Mouse (Mus musculus) liver, adult 2 months (tissue): ENCODE data around the gene Prg3. TPM values are rescaled to one million over a fixed set of nuclear protein-coding genes. Genes with fewer than 3 reads are reported as not detected.

ENCODE experiments used
- DNase-seq: peaks from one replicate; pipeline ENCODE4 v3.0.0-alpha.2; 2011; ENCODE audit warnings: low read depth, low spot score; ENCODE audit errors: extremely low read depth
- H3K27ac ChIP-seq: fragments of 200-500 bp; replicated peaks from 2 replicates; pipeline ENCODE4 v1.5.1; 2012; ENCODE audit warnings: low read depth, mild to moderate bottlenecking, control low read depth, inconsistent platforms, low read length; ENCODE audit not compliant: insufficient read depth
- H3K27me3 ChIP-seq: fragments of 200-500 bp; 2 replicates; pipeline ENCODE4 v1.6.1; 2012; ENCODE audit warnings: mild to moderate bottlenecking, moderate library complexity, low read length, inconsistent platforms; ENCODE audit not compliant: control insufficient read depth, insufficient read depth
- H3K36me3 ChIP-seq: fragments of 200-500 bp; 2 replicates; pipeline ENCODE4 v1.6.1; 2012; ENCODE audit warnings: low read length, inconsistent platforms; ENCODE audit not compliant: control insufficient read depth, insufficient read depth
- H3K4me1 ChIP-seq: fragments of 200-500 bp; 2 replicates; pipeline ENCODE4 v1.6.1; 2011; ENCODE audit warnings: low read length; ENCODE audit not compliant: control insufficient read depth, insufficient read depth
- H3K4me3 ChIP-seq: fragments of 200-500 bp; 2 replicates; pipeline ENCODE4 v1.5.1; 2011; ENCODE audit warnings: low read depth, mild to moderate bottlenecking, control low read depth, low read length, moderate library complexity; ENCODE audit not compliant: insufficient read depth
- H3K79me2 ChIP-seq: fragments of 200-500 bp; 2 replicates; pipeline ENCODE4 v1.6.1; 2012; ENCODE audit warnings: inconsistent platforms, mild to moderate bottlenecking, low read length, moderate library complexity; ENCODE audit not compliant: control insufficient read depth, insufficient read depth
- H3K9ac ChIP-seq: fragments of 200-500 bp; 2 replicates; pipeline ENCODE4 v1.6.1; 2012; ENCODE audit warnings: low read depth, mild to moderate bottlenecking, control low read depth, inconsistent platforms, low read length
- CTCF ChIP-seq: fragments of 200-500 bp; IDR thresholded peaks from 2 replicates; pipeline ENCODE4 v1.5.1; 2011; ENCODE audit warnings: low read depth, low read length, control low read depth
- POLR2A ChIP-seq: fragments of 200-500 bp; IDR thresholded peaks from 2 replicates; pipeline ENCODE4 v1.6.1; 2011; ENCODE audit warnings: low read length, control low read depth; ENCODE audit not compliant: insufficient read depth; ENCODE audit errors: extremely low read depth
- whole genome bisulfite sequencing: fragments of 180-500 bp; shearing (Covaris S2); methylation state at CpG from one replicate; pipeline ENCODE4 v1.1.7; 2018; 5-methylcytosine and 5-hydroxymethylcytosine counted together
- polyA plus RNA-seq: library from polyadenylated mRNA; depleted of rRNA; stranded (reverse); fragments of >200 nt; gene quantifications from 2 replicates; pipeline ENCODE4 v1.2.3, GENCODE M21; 2012
- total RNA-seq: library from RNA; depleted of rRNA; stranded (reverse); fragments of >200 nt; gene quantifications from 2 replicates; pipeline ENCODE4 v1.2.3, GENCODE M21; 2014

Gene Prg3
- total and polyA plus RNA-seq, 2 experiments, result not detected

- peak; percentile 16 for DNase-seq
- Histone ChIP-seq H3K27me3 (no peaks in the 10 kb centered on the region), H3K36me3 (no peaks in the 10 kb centered on the region), H3K79me2 (no peaks in the 10 kb centered on the region), H3K4me1 (peaks cover 2% of the 10 kb centered on the region; the same call in 1 of the 2 replicates), H3K27ac (no peak overlapping the region), H3K4me3 (no peak overlapping the region), H3K9ac (no peak overlapping the region)
- TF ChIP-seq POLR2A, result no peak
- no peak for TF ChIP-seq CTCF
- WGBS, result 63% methylated on average over 7 of the region's 7 CpGs
Measured at GRCm38 (mm10) chr2:84964111-84964801, 23.8 kb upstream of the Prg3 start.

- Histone ChIP-seq H3K4me1 (no peaks in the 10 kb centered on the region), H3K27me3 (no peaks in the 10 kb centered on the region), H3K79me2 (no peaks in the 10 kb centered on the region), H3K9ac (no peak overlapping the region), H3K4me3 (no peak overlapping the region), H3K27ac (no peak overlapping the region), H3K36me3 (no peaks in the 10 kb centered on the region)
- TF ChIP-seq CTCF (no peak), POLR2A (no peak)
- WGBS, result 83% methylated on average over 5 of the region's 5 CpGs
- DNase-seq, result peak; percentile 9
Measured at GRCm38 (mm10) chr2:84967318-84967991, 20.6 kb upstream of the Prg3 start.

- Histone ChIP-seq H3K27ac (no peak overlapping the region), H3K27me3 (no peaks in the 10 kb centered on the region), H3K79me2 (no peaks in the 10 kb centered on the region), H3K4me1 (no peaks in the 10 kb centered on the region), H3K4me3 (no peak overlapping the region), H3K36me3 (no peaks in the 10 kb centered on the region), H3K9ac (no peak overlapping the region)
- 96% methylated on average over 2 of the region's 2 CpGs for WGBS
- no peak for DNase-seq
- TF ChIP-seq POLR2A (no peak), CTCF (no peak)
Measured at GRCm38 (mm10) chr2:84975580-84975979, 12.4 kb upstream of the Prg3 start.

DNA sequence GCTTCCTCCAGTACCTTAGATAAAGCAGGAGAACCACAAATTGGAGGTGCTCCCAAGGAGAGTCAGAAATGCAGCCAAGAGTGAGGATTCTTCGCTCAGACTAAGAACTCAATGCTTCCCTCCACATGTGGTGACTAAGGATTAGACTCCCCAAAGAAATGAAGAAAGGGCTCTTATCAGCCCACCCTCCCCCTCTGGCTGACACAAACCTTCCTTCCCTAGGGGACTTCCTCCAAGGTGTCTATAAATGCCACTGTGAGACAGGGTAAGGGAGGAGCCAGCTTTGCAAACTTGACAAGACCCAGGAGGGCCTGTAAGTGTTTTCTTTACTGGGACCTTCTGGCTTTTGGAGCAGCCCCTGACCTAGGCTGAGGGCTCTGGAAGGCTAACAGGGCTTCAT lies 7.8 kb upstream of the Prg3 start, which contains the start of gene Prg2:
TSS of gene Prg2 (plus strand) at position 274 of the 400 bp plus-strand sequence.
- WGBS, result 80% methylated on average over 1 of the region's 1 CpGs
- TF ChIP-seq POLR2A (no peak), CTCF (no peak)
- Histone ChIP-seq H3K79me2 (no peaks in the 10 kb centered on the region), H3K27me3 (no peaks in the 10 kb centered on the region), H3K27ac (no peak within 1 kb of the TSS), H3K36me3 (no peaks in the 10 kb centered on the region), H3K4me1 (no peaks in the 10 kb centered on the region), H3K4me3 (no peak within 1 kb of the TSS), H3K9ac (no peak within 1 kb of the TSS)
- no peak for DNase-seq

- WGBS, result 28% methylated on average over 2 of the region's 2 CpGs
- 0 out of 2 replicates have a peak overlapping the region, but pooled peaks have one; percentile 18 for H3K27ac ChIP-seq
- TF ChIP-seq POLR2A (no peak), CTCF (no peak)
Measured at GRCm38 (mm10) chr2:84996376-84996775, 8.4 kb downstream of the Prg3 start.

More at GRCm38 (mm10) chr2:84996376-84996775, 8.4 kb downstream of the Prg3 start:
- Histone ChIP-seq H3K4me3 (no peak overlapping the region), H3K27me3 (no peaks in the 10 kb centered on the region), H3K36me3 (no peaks in the 10 kb centered on the region), H3K9ac (no peak overlapping the region), H3K79me2 (no peaks in the 10 kb centered on the region), H3K4me1 (peaks cover 7% of the 10 kb centered on the region; the same call in 1 of the 2 replicates)
- DNase-seq, result peak; percentile 95
